Mouse (Mus musculus) thymus, adult 2 months (tissue): ENCODE measurements around the gene Faap100.

ENCODE experiments used
- CTCF ChIP-seq: fragments of 200-500 bp; IDR thresholded peaks from 2 replicates; pipeline ENCODE4 v1.5.1; 2012; ENCODE audit warnings: mild to moderate bottlenecking, control low read depth, low read length, moderate library complexity, borderline replicate concordance; ENCODE audit not compliant: control insufficient read depth, poor library complexity, insufficient read depth; ENCODE audit errors: extremely low read depth
- POLR2A ChIP-seq: fragments of 200-500 bp; IDR thresholded peaks from 2 replicates; pipeline ENCODE4 v1.6.1; 2012; ENCODE audit warnings: mild to moderate bottlenecking, low read length, control low read depth, moderate library complexity; ENCODE audit not compliant: control insufficient read depth, poor library complexity, insufficient read depth; ENCODE audit errors: extremely low read depth

DNA sequence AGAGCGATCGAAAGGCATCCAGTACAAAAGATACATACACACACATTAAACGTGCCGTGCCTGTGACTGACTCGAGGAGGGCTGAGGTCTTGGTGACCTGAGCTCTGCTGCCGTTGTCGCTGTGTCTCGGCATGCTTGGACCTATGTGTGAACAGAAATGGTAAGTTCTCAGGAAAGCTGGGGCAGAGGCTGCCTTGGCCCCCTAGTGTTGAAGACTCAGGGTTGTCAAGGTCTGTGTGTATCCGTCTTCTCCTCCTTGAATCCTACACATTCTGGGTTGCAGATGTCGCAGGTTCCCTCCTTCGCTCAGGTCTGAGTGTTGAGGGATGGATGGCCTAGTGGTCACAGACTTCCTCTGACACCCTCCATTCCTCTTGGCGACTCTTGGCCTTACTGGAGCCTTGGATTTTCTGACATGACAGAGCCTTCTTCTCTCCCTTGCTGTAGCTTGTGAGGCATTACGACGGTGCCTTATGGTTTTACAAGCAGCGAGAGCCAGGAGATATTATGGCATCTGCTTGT is 22.2 kb downstream of the Faap100 start:
- TF ChIP-seq POLR2A = no peak
- no peak for TF ChIP-seq CTCF
